Mouse (Mus musculus): Measurements from ENCODE around the gene Hmg20b. TPM values are rescaled to one million over a fixed set of nuclear protein-coding genes. Genes with fewer than 3 reads are reported as not detected.
A peak's percentile ranks its signal among the peaks of the same experiment; 100 is the strongest.

Gene Hmg20b
- polyA plus RNA-seq (2014; fragmentation: Nextera tagmentation; extraction: Ambion mirVana) = 29.9 and 38.0 TPM in 2 replicates

GRCm38 (mm10) chr10:81350351-81351063 lies at the start of gene Hmg20b:
Gene Hmg20b, minus strand, starts transcription at chr10:81350480.
- Histone ChIP-seq H3K9me3 (ENCODE audit: control insufficient read depth, low read length) (no peaks in the 10 kb centered on the region), H3K4me2 (ENCODE audit: low read depth, low read length) (peak within 1 kb of the TSS; percentile 90), H3K9ac (replicated peaks; ENCODE audit: low read depth, low read length) (peak within 1 kb of the TSS; percentile 68), H3K36me3 (ENCODE audit: control insufficient read depth, insufficient read depth, low read length) (no peaks in the 10 kb centered on the region), H3K27me3 (ENCODE audit: control insufficient read depth, insufficient read depth, low read length) (peaks cover 4% of the 10 kb centered on the region; the same call in 1 of the 2 replicates), H3K4me3 (ENCODE audit: low read depth, low read length) (peak within 1 kb of the TSS; percentile 61), H3K4me1 (ENCODE audit: control insufficient read depth, insufficient read depth, low read length) (peaks cover 10% of the 10 kb centered on the region), H3K27ac (ENCODE audit: low read depth, low read length) (0 out of 2 replicates have a peak within 1 kb of the TSS, but pooled peaks have one; percentile 52)
- WGBS = under 1% methylated on average over 53 of the region's 54 CpGs
- ATAC-seq (ENCODE audit: low read depth) = peak; percentile 96

GRCm38 (mm10) chr10:81399798-81400308 lies 49.6 kb upstream of the Hmg20b start:
- 79% methylated on average over 18 of the region's 18 CpGs for WGBS
- Histone ChIP-seq H3K27ac (ENCODE audit: low read depth, low read length) (no peak overlapping the region), H3K4me1 (ENCODE audit: control insufficient read depth, insufficient read depth, low read length) (peaks cover 36% of the 10 kb centered on the region), H3K27me3 (ENCODE audit: control insufficient read depth, insufficient read depth, low read length) (no peaks in the 10 kb centered on the region), H3K4me2 (ENCODE audit: low read depth, low read length) (no peak overlapping the region), H3K36me3 (ENCODE audit: control insufficient read depth, insufficient read depth, low read length) (peaks cover 30% of the 10 kb centered on the region), H3K9me3 (ENCODE audit: control insufficient read depth, low read length) (no peaks in the 10 kb centered on the region), H3K4me3 (ENCODE audit: low read depth, low read length) (no peak overlapping the region), H3K9ac (replicated peaks; ENCODE audit: low read depth, low read length) (no peak overlapping the region)
- ATAC-seq (ENCODE audit: low read depth) = no peak

- Histone ChIP-seq H3K4me2 (ENCODE audit: low read depth, low read length) (no peak overlapping the region), H3K4me3 (ENCODE audit: low read depth, low read length) (no peak overlapping the region), H3K27ac (ENCODE audit: low read depth, low read length) (no peak overlapping the region; the same call in 1 of the 2 replicates), H3K9ac (replicated peaks; ENCODE audit: low read depth, low read length) (no peak overlapping the region), H3K4me1 (ENCODE audit: control insufficient read depth, insufficient read depth, low read length) (peaks cover 36% of the 10 kb centered on the region), H3K9me3 (ENCODE audit: control insufficient read depth, low read length) (no peaks in the 10 kb centered on the region), H3K36me3 (ENCODE audit: control insufficient read depth, insufficient read depth, low read length) (peaks cover 25% of the 10 kb centered on the region), H3K27me3 (ENCODE audit: control insufficient read depth, insufficient read depth, low read length) (no peaks in the 10 kb centered on the region)
- 50% methylated on average over 5 of the region's 5 CpGs for WGBS
- ATAC-seq (ENCODE audit: low read depth) = no peak
Observed at GRCm38 (mm10) chr10:81399296-81399695, 49.0 kb upstream of the Hmg20b start.

GRCm38 (mm10) chr10:81396749-81397148 lies 46.5 kb upstream of the Hmg20b start:
- Histone ChIP-seq H3K27me3 (ENCODE audit: control insufficient read depth, insufficient read depth, low read length) (no peaks in the 10 kb centered on the region), H3K4me1 (ENCODE audit: control insufficient read depth, insufficient read depth, low read length) (peaks cover 27% of the 10 kb centered on the region), H3K9ac (replicated peaks; ENCODE audit: low read depth, low read length) (0 out of 2 replicates have a peak overlapping the region, but pooled peaks have one; percentile 4), H3K4me2 (ENCODE audit: low read depth, low read length) (no peak overlapping the region), H3K36me3 (ENCODE audit: control insufficient read depth, insufficient read depth, low read length) (peaks cover 21% of the 10 kb centered on the region), H3K9me3 (ENCODE audit: control insufficient read depth, low read length) (no peaks in the 10 kb centered on the region), H3K27ac (ENCODE audit: low read depth, low read length) (no peak overlapping the region), H3K4me3 (ENCODE audit: low read depth, low read length) (no peak overlapping the region)
- 54% methylated on average over 5 of the region's 5 CpGs for WGBS
- ATAC-seq (ENCODE audit: low read depth) = no peak

- Histone ChIP-seq H3K4me2 (ENCODE audit: low read depth, low read length) (no peak overlapping the region), H3K9ac (replicated peaks; ENCODE audit: low read depth, low read length) (no peak overlapping the region), H3K4me1 (ENCODE audit: control insufficient read depth, insufficient read depth, low read length) (peaks cover 19% of the 10 kb centered on the region), H3K36me3 (ENCODE audit: control insufficient read depth, insufficient read depth, low read length) (peaks cover 21% of the 10 kb centered on the region), H3K27me3 (ENCODE audit: control insufficient read depth, insufficient read depth, low read length) (no peaks in the 10 kb centered on the region), H3K27ac (ENCODE audit: low read depth, low read length) (peak overlapping the region; percentile 55; the same call in 1 of the 2 replicates), H3K9me3 (ENCODE audit: control insufficient read depth, low read length) (no peaks in the 10 kb centered on the region), H3K4me3 (ENCODE audit: low read depth, low read length) (no peak overlapping the region)
- no peak for ATAC-seq (ENCODE audit: low read depth)
- 84% methylated on average over 4 of the region's 4 CpGs for WGBS
Observed at GRCm38 (mm10) chr10:81395865-81396264, 45.6 kb upstream of the Hmg20b start.

GRCm38 (mm10) chr10:81395127-81395526 lies 44.8 kb upstream of the Hmg20b start:
- Histone ChIP-seq H3K36me3 (ENCODE audit: control insufficient read depth, insufficient read depth, low read length) (peaks cover 15% of the 10 kb centered on the region), H3K4me2 (ENCODE audit: low read depth, low read length) (no peak overlapping the region), H3K27me3 (ENCODE audit: control insufficient read depth, insufficient read depth, low read length) (no peaks in the 10 kb centered on the region), H3K27ac (ENCODE audit: low read depth, low read length) (no peak overlapping the region), H3K4me3 (ENCODE audit: low read depth, low read length) (no peak overlapping the region), H3K9me3 (ENCODE audit: control insufficient read depth, low read length) (no peaks in the 10 kb centered on the region), H3K4me1 (ENCODE audit: control insufficient read depth, insufficient read depth, low read length) (peaks cover 15% of the 10 kb centered on the region), H3K9ac (replicated peaks; ENCODE audit: low read depth, low read length) (no peak overlapping the region)
- no peak for ATAC-seq (ENCODE audit: low read depth)
- WGBS = 16% methylated on average over 5 of the region's 5 CpGs

GRCm38 (mm10) chr10:81393456-81394063 lies 43.3 kb upstream of the Hmg20b start:
- ATAC-seq (ENCODE audit: low read depth) = no peak
- WGBS = 7% methylated on average over 19 of the region's 19 CpGs
- peak overlapping the region; percentile 39 for H3K4me2 ChIP-seq (ENCODE audit: low read depth, low read length)
- peak overlapping the region; percentile 32; the same call in 1 of the 2 replicates for H3K9ac ChIP-seq (replicated peaks; ENCODE audit: low read depth, low read length)
- H3K27me3 ChIP-seq (ENCODE audit: control insufficient read depth, insufficient read depth, low read length) = no peaks in the 10 kb centered on the region
- H3K9me3 ChIP-seq (ENCODE audit: control insufficient read depth, low read length) = no peaks in the 10 kb centered on the region
- H3K27ac ChIP-seq (ENCODE audit: low read depth, low read length) = peak overlapping the region; percentile 22; the same call in 1 of the 2 replicates
- 0 out of 2 replicates have a peak overlapping the region, but pooled peaks have one; percentile 12 for H3K4me3 ChIP-seq (ENCODE audit: low read depth, low read length)
- H3K36me3 ChIP-seq (ENCODE audit: control insufficient read depth, insufficient read depth, low read length) = peaks cover 7% of the 10 kb centered on the region; the same call in 1 of the 2 replicates
- peaks cover 20% of the 10 kb centered on the region for H3K4me1 ChIP-seq (ENCODE audit: control insufficient read depth, insufficient read depth, low read length)

GRCm38 (mm10) chr10:81392781-81393185 lies 42.5 kb upstream of the Hmg20b start, which contains the start of gene Smim24:
Gene Smim24, plus strand, starts transcription at chr10:81393051.
- peak within 1 kb of the TSS; percentile 22; the same call in 1 of the 2 replicates for H3K27ac ChIP-seq (ENCODE audit: low read depth, low read length)
- no peak for ATAC-seq (ENCODE audit: low read depth)
- H3K36me3 ChIP-seq (ENCODE audit: control insufficient read depth, insufficient read depth, low read length) = peaks cover 11% of the 10 kb centered on the region
- H3K27me3 ChIP-seq (ENCODE audit: control insufficient read depth, insufficient read depth, low read length) = no peaks in the 10 kb centered on the region
- H3K9me3 ChIP-seq (ENCODE audit: control insufficient read depth, low read length) = no peaks in the 10 kb centered on the region
- H3K4me2 ChIP-seq (ENCODE audit: low read depth, low read length) = peak within 1 kb of the TSS; percentile 39
- H3K9ac ChIP-seq (replicated peaks; ENCODE audit: low read depth, low read length) = peak within 1 kb of the TSS; percentile 32
- peaks cover 17% of the 10 kb centered on the region for H3K4me1 ChIP-seq (ENCODE audit: control insufficient read depth, insufficient read depth, low read length)
- 68% methylated on average over 13 of the region's 14 CpGs for WGBS
- H3K4me3 ChIP-seq (ENCODE audit: low read depth, low read length) = 0 out of 2 replicates have a peak within 1 kb of the TSS, but pooled peaks have one; percentile 12
